9 mouse cellular contexts compared by ENCODE assay signal in genomic region chr8:116504477-116505120, GRCm38 (mm10). TPM values are rescaled to one million over a fixed set of nuclear protein-coding genes. Genes with fewer than 3 reads are reported as not detected.
DNase-seq lines count a peak whose midpoint lies in the region; ATAC-seq lines count a peak whose summit lies in the region.
"Had no signal": no experiment of that assay in that cellular context is flagged by ENCODE, and none has a peak within 500 bp of the region (broad histone marks: within the 10 kb centered on the region; RNA-seq: fewer than 3 reads in every experiment).

Gene Dynlrb2, plus strand, starts transcription at chr8:116504974.

- ATAC-seq in forebrain, embryonic 14.5 days: peak; percentile 96
- no peak for ATAC-seq in liver, embryonic 13.5 days (ENCODE audit: low read depth)

- H3K36me3 ChIP-seq in forebrain, embryonic 14.5 days (ENCODE audit: control insufficient read depth, insufficient read depth, low read length): no peaks in the 10 kb centered on the region
- H3K36me3 ChIP-seq in liver, embryonic 13.5 days: no peaks in the 10 kb centered on the region

- DNase-seq in CD4-positive, CD25-positive, alpha-beta regulatory T cell, adult 2 months (ENCODE audit: low read depth, low spot score): peak; percentile 98
- DNase-seq in c-Kit-positive CD71-positive TER-119-positive erythroid progenitor cells, embryonic 14.5 days (ENCODE audit: low spot score): peak; percentile 24
- DNase-seq in forebrain, embryonic 14.5 days (ENCODE audit: low spot score): peak; percentile 99
- peak; percentile 93 to 95 for DNase-seq in heart, postnatal 10 days
- peak; percentile 94 to 96 for DNase-seq in kidney, postnatal 36 days
- DNase-seq in liver, embryonic 13.5 days: peak; percentile 36
- DNase-seq in naive thymus-derived CD4-positive, alpha-beta T cell, adult 2 months (ENCODE audit: low read depth): peak; percentile 98
- DNase-seq in spleen, postnatal 4 days (ENCODE audit: low spot score in 2 of 2): peak; percentile 78 to 87

- H3K27me3 ChIP-seq in forebrain, embryonic 14.5 days (replicated peaks; ENCODE audit: control insufficient read depth, insufficient read depth, low read length): no peaks in the 10 kb centered on the region
- H3K27me3 ChIP-seq in liver, embryonic 13.5 days: no peaks in the 10 kb centered on the region

- no peaks in the 10 kb centered on the region for H3K9me3 ChIP-seq in forebrain, embryonic 14.5 days (replicated peaks; ENCODE audit: control insufficient read depth, low read length)
- H3K9me3 ChIP-seq in liver, embryonic 13.5 days (replicated peaks): 0 out of 2 replicates have a peak, but pooled peaks cover 4% of the 10 kb centered on the region

- no peaks in the 10 kb centered on the region for H3K4me1 ChIP-seq in forebrain, embryonic 14.5 days (ENCODE audit: control insufficient read depth, insufficient read depth, low read length)
- H3K4me1 ChIP-seq in liver, embryonic 13.5 days (replicated peaks): no peaks in the 10 kb centered on the region

- peak within 1 kb of the TSS; percentile 74 for H3K4me2 ChIP-seq in forebrain, embryonic 14.5 days (ENCODE audit: low read length)
- peak within 1 kb of the TSS; percentile 56 for H3K4me2 ChIP-seq in liver, embryonic 13.5 days

- H3K4me3 ChIP-seq in forebrain, embryonic 14.5 days (ENCODE audit: low read depth, low read length): peak within 1 kb of the TSS; percentile 35
- peak within 1 kb of the TSS; percentile 38 for H3K4me3 ChIP-seq in liver, embryonic 13.5 days (replicated peaks)

- intact Hi-C loops in heart, postnatal 10 days (cut with DNase I): no loop called here

- peak within 1 kb of the TSS; percentile 59 for H3K9ac ChIP-seq in forebrain, embryonic 14.5 days (ENCODE audit: low read length)
- no peak within 1 kb of the TSS; the same call in 1 of the 2 replicates for H3K9ac ChIP-seq in liver, embryonic 13.5 days

- H3K27ac ChIP-seq in forebrain, embryonic 14.5 days (ENCODE audit: low read depth, low read length): no peak within 1 kb of the TSS
- no peak within 1 kb of the TSS for H3K27ac ChIP-seq in liver, embryonic 13.5 days

- WGBS in forebrain, embryonic 14.5 days: 8% methylated on average over 19 of the region's 19 CpGs
- WGBS in liver, embryonic 13.5 days (ENCODE audit: insufficient replicate concordance): 5% methylated on average over 19 of the region's 19 CpGs

RNA-seq across cellular contexts. Expression of gene Dynlrb2, which starts in this region (rescaled TPM):
- polyA plus RNA-seq in forebrain, embryonic 14.5 days (2014; fragmentation: Nextera tagmentation; extraction: Ambion mirVana): 13.1 and 18.5 TPM in 2 replicates
- not detected for total RNA-seq in heart, postnatal 10 days (2021)
- polyA plus RNA-seq in liver, embryonic 13.5 days (2015; fragmentation: Nextera tagmentation; extraction: Ambion mirVana): not detected in 2 replicates
- polyA plus RNA-seq: C2C12 had no signal

Comparison
In these comparisons a context has a peak if more than half of its experiments do, and no peak if none do; other contexts are left out.
1. RNA of gene Dynlrb2 (polyA plus RNA-seq): 13.1 to 18.5 TPM in forebrain, embryonic 14.5 days; not detected in liver, embryonic 13.5 days; every median in the first group is over 10 times any median in the second.
2. Peak in DNase-seq in heart, postnatal 10 days; RNA of the gene not detected or under 1 TPM.
3. Peak in DNase-seq, H3K4me3 ChIP-seq and H3K4me2 ChIP-seq in liver, embryonic 13.5 days; RNA of the gene not detected or under 1 TPM.
4. DNase-seq: peak in every context shown above with its lines; median percentile 99 in forebrain, embryonic 14.5 days; 98 in CD4-positive, CD25-positive, alpha-beta regulatory T cell, adult 2 months; 98 in naive thymus-derived CD4-positive, alpha-beta T cell, adult 2 months; 95 in kidney, postnatal 36 days; 94 in heart, postnatal 10 days; 82 in spleen, postnatal 4 days; 36 in liver, embryonic 13.5 days; 24 in c-Kit-positive CD71-positive TER-119-positive erythroid progenitor cells, embryonic 14.5 days.